Mouse (Mus musculus): ENCODE results near the gene Aldh5a1.

DNA sequence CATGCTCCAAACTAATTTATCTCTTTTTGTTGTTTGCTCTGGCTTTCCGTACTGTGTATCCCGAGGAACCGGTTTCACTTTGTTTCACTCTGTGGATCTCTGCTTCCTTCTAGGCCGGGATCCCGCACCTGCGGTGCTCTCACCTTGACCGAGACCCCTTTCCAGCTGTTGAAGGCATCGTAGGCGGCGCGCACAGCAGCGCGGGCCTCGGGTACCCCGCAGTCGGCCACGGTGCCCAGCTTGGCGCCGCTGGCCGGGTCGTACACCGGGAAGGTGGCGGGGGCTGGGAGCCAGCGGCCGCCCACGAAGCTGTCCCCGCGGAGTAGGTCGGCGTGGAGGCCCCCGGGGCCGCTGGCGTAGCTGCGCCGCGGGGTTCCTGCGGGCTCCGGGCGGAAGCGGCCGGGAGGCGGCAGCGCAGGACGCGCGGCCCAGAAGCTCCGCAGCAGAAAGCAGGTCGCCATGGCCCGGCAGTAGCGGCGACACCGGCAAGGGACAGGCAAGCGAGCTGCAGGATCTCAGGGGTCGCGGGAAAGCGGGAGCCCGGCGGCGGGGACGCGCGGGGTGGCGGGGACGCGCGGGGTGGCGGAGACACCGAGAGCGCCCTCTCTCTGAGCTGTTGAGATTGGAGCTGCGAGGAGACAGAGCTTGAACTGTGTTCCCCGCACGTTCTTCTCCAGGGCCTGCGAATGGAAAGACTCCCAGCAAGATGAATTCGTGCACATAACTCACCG lies at the start of gene Aldh5a1:
- TF ChIP-seq CEBPB (IDR thresholded peaks at IDR 0.05; ENCODE audit: low read depth) (no peak), CTCF (IDR thresholded peaks at IDR 0.05; ENCODE audit: control insufficient read depth, insufficient read depth, insufficient read length) (peak; percentile 48), FOSL1 (IDR thresholded peaks at IDR 0.05; ENCODE audit: insufficient read depth, low read length, poor library complexity, severe bottlenecking) (no peak), MYOD1 (IDR thresholded peaks at IDR 0.05; ENCODE audit: control insufficient read depth, insufficient read length, low read depth) (no peak), USF1 (IDR thresholded peaks at IDR 0.05; ENCODE audit: low read depth) (no peak), MYOG (IDR thresholded peaks at IDR 0.05; ENCODE audit: control insufficient read depth, extremely low read depth, insufficient read length) (no peak), MAX (IDR thresholded peaks at IDR 0.05) (no peak)

All from C2C12 (cell line).